Mouse (Mus musculus): ENCODE measurements around the gene Selenow.

Gene Selenow

GRCm38 (mm10) chr7:15922220-15922773 is at the start of gene Selenow:
Selenow (minus strand) TSS chr7:15922402.
- peak; percentile 93 for DNase-seq

DNA sequence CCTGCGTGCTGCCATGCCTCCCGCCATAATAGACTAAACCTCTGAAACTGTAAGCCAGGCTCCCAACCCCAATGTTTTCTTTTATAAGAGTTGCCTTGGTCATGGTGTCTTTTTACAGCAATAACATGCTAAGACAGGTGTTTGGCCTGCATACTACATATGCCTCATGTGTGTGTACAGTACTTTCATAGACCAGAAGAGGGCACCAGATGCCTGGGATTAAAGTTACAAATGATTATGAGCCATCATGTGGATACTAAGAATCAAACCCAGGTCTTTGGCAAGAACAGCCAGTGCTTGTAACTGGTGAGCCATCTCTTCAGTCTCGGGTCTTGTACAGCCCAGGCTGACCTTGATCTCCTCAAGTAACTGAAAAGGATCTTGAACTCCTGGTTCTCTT is 47.5 kb upstream of the Selenow start:
- no peak for DNase-seq

DNA sequence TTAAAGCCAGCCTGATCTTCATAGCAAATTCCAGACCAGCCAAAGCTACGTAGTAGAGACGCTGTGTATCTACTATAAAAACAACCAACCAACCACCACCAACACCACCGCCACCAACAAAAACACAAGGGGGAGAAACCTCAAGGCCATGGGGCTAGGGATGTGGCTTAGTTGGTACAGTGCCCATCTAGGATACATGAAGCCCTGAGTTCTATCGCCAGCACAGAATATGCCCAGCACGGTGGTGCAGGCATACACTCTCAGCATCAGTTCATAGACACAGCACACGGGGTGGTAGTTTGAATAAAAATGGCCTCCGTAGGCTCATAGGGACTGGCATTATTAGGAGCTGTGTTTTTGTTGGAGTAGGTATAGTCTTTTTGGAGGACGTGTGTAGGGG is 46.1 kb upstream of the Selenow start:
- DNase-seq = no peak

- DNase-seq = peak; percentile 57
These were observed 45.1 kb upstream of the Selenow start, which contains the start of gene Ehd2 for GRCm38 (mm10) chr7:15967312-15967711. Ehd2 (minus strand) TSS chr7:15967567.

DNA sequence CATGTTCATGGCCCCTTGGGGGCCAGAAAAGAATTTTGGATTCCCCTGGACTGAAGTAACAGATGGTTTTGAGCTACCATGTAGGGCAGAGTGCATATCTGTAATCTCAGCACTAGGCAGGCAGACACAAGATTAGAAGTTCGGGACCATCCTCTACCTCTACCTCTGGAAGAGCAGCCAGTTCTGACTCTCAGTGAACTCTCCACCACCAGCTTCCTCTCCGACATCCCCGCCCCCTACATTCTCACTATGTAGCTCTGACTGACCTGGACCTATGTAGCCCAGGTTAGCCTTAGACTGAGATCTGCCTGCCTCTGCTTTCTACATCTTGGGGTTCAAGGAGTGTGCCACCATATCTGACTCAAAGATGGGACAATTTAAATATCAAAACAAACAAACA is 44.3 kb upstream of the Selenow start:
- no peak for DNase-seq

- DNase-seq = no peak
These were observed 41.8 kb upstream of the Selenow start for GRCm38 (mm10) chr7:15963798-15964652.

- DNase-seq = no peak
These were observed 40.4 kb upstream of the Selenow start for GRCm38 (mm10) chr7:15962311-15963288.

DNA sequence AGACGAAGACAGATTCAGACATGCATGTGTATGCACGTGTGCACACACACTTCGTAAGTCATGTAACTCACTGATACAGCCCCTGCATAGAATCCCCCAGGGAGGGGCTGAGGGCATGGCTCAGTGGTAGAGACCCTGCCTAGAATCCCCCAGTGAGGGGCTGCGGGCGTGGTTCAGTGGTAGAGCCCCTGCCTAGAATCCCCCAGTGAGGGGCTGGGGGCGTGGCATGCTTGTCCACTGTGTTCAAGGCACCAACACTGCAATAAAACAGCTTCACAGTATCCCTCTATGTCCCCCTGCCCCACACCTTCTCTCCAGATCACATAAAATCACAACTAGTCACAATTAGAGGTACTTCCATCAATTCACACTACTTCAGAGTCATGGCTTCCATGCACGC is 39.6 kb upstream of the Selenow start:
- no peak for DNase-seq

- DNase-seq = no peak
These were observed 39.0 kb upstream of the Selenow start for GRCm38 (mm10) chr7:15961239-15961638.

- no peak for DNase-seq
These were observed 38.5 kb upstream of the Selenow start for GRCm38 (mm10) chr7:15960691-15961090.

GRCm38 (mm10) chr7:15956143-15956542 is 33.9 kb upstream of the Selenow start:
- DNase-seq = no peak

- DNase-seq = no peak
These were observed 33.3 kb upstream of the Selenow start for GRCm38 (mm10) chr7:15955509-15955908.

GRCm38 (mm10) chr7:15954978-15955443 is 32.8 kb upstream of the Selenow start:
- DNase-seq = no peak

DNA sequence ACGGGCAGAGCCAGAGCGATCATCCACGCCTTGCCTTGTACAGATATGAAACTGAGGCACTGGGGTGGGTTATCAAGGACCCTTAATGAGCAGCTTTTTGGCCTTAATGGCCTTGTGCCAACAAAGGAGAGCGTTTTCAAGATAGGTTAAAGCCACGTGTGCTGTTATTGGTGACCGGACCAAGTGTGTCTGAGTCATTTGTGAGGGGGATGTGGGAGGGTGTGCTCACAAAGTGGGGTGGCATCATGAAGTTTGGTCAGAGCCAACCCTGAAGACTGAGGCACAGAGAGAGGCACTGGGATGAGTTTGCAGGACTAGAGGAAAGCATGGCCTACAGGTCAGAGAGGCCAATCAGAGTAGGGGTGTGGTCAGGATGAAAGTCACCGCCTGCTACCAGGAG is 32.2 kb upstream of the Selenow start:
- no peak for DNase-seq

- DNase-seq = no peak
These were observed 31.3 kb upstream of the Selenow start for GRCm38 (mm10) chr7:15953307-15954074.

- DNase-seq = no peak
These were observed 30.2 kb upstream of the Selenow start for GRCm38 (mm10) chr7:15952416-15952815.

- DNase-seq = no peak
These were observed 27.8 kb upstream of the Selenow start for GRCm38 (mm10) chr7:15950008-15950407.

- DNase-seq = peak; percentile 37
These were observed 27.1 kb upstream of the Selenow start for GRCm38 (mm10) chr7:15949216-15949790.

DNA sequence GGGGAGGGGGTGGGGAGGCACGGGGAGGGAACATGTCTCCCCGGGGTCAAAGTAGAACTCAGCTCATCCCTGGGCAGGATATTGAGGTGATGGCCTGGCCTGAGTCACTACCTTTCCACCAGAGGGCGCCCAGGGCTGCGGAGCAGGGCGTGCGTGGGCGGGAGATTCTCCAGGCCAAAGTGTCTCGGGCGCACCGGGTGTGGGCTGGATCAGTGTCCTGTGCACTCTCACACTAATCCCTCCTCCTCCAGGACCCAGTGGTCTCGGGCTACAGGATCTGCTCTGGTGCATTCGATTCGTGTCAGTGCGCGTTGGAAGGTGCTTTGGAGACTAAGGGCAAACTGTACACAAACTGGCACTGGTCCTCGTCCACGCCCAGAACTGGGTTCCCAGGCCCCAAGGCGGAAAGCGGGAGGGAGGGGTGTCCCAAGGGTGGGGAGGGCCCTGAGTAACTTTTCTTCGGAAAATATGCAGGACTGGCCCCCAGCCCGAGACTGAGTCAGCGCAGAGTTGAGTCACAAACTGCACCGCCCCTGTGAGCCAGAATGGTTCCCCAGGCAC is 26.3 kb upstream of the Selenow start:
- DNase-seq = peak; percentile 80

DNA sequence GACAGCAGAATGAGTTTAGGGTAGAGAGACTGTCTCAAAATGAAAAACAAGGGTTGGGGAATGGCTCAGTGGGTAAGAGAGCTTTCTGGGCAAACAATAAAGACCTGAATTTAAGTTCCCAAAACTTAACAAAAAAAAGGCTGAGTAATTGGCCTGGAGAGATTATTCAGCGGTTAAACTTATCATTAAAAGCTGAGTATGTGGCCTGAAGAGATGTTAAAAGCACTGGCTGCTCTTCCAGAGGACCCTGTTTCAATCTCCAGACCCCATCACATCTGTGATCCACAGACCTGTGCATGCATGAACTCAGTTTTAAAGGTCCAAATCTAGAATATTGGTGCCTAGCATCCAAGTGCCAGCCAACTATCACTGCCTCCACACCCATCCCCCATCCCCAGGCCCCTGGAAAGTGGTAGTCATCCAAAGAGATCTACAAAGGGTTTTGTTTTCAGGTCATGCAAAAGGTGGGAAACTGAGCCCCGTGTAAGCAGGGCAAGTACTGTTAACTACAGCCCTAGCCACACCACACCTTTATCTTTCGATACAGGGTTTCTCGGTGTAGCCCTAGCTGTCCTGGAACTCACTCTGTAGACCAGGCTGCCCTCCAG is 25.6 kb upstream of the Selenow start:
- DNase-seq = no peak

Data from thymus, postnatal 25 days (tissue).